Mouse (Mus musculus) kidney, embryonic 15.5 days (tissue): Measurements from ENCODE around the gene Ypel1. TPM values are rescaled to one million over a fixed set of nuclear protein-coding genes. Genes with fewer than 3 reads are reported as not detected.

Experiments
- ATAC-seq: fragments of 200-750 bp; cut with Nextera tagmentation; replicated peaks from 2 replicates; pipeline ENCODE4 v1.8.0; 2017; ENCODE audit warnings: moderate TSS enrichment; ENCODE audit not compliant: low FRiP score
- H3K27ac ChIP-seq: fragments of 300-500 bp; sonication (generic); 2 replicates; pipeline ENCODE4 v1.5.1; 2015; ENCODE audit warnings: mild to moderate bottlenecking, inconsistent platforms
- H3K27me3 ChIP-seq: fragments of 300-500 bp; sonication (generic); 2 replicates; pipeline ENCODE4 v1.6.1; 2015; ENCODE audit warnings: inconsistent platforms
- H3K36me3 ChIP-seq: fragments of 300-500 bp; sonication (generic); 2 replicates; pipeline ENCODE4 v1.6.1; 2015; ENCODE audit warnings: inconsistent platforms
- H3K4me1 ChIP-seq: fragments of 300-500 bp; sonication (generic); 2 replicates; pipeline ENCODE4 v1.6.1; 2015; ENCODE audit warnings: inconsistent platforms
- H3K4me2 ChIP-seq: fragments of 300-500 bp; sonication (generic); 2 replicates; pipeline ENCODE4 v1.6.1; 2015; ENCODE audit warnings: moderate library complexity, mild to moderate bottlenecking, inconsistent platforms
- H3K4me3 ChIP-seq: fragments of 300-500 bp; sonication (generic); replicated peaks from 2 replicates; pipeline ENCODE4 v1.5.1; 2015; ENCODE audit warnings: mild to moderate bottlenecking, inconsistent platforms
- H3K9ac ChIP-seq: fragments of 300-500 bp; sonication (generic); 2 replicates; pipeline ENCODE4 v1.6.1; 2015; ENCODE audit warnings: mild to moderate bottlenecking, inconsistent platforms
- H3K9me3 ChIP-seq: fragments of 300-500 bp; sonication (generic); replicated peaks from 2 replicates; pipeline ENCODE4 v1.6.1; 2016; ENCODE audit warnings: inconsistent platforms
- WGBS: fragments of 180-500 bp; shearing (Covaris S2); methylation state at CpG from one replicate; pipeline ENCODE4 v1.1.7; 2015; ENCODE audit warnings: mixed read lengths; 5-methylcytosine and 5-hydroxymethylcytosine counted together
- polyA plus RNA-seq: library from polyadenylated mRNA; unstranded; fragments of >200 nt; fragmentation: Nextera tagmentation; extraction: Ambion mirVana; gene quantifications from 2 replicates; pipeline ENCODE4 v1.2.1, GENCODE M21; 2015

Gene Ypel1
- polyA plus RNA-seq, 1 experiment from 2014 or later, result 43.5 TPM

- 93% methylated on average over 3 of the region's 3 CpGs for WGBS
Measured at GRCm38 (mm10) chr16:17096938-17097337, 27.4 kb downstream of the Ypel1 start.

GRCm38 (mm10) chr16:17102630-17103220 is 33.2 kb downstream of the Ypel1 start:
- Histone ChIP-seq H3K4me3 (no peak overlapping the region), H3K9me3 (no peaks in the 10 kb centered on the region), H3K9ac (no peak overlapping the region), H3K27me3 (no peaks in the 10 kb centered on the region), H3K36me3 (peaks cover 94% of the 10 kb centered on the region), H3K4me2 (no peak overlapping the region), H3K4me1 (peaks cover 9% of the 10 kb centered on the region; the same call in 1 of the 2 replicates), H3K27ac (no peak overlapping the region)
- no peak for ATAC-seq
- 59% methylated on average over 7 of the region's 7 CpGs for WGBS

More at GRCm38 (mm10) chr16:17096938-17097337, 27.4 kb downstream of the Ypel1 start:
- no peaks in the 10 kb centered on the region for H3K27me3 ChIP-seq
- ATAC-seq, result no peak
- no peaks in the 10 kb centered on the region for H3K9me3 ChIP-seq
- no peak overlapping the region for H3K9ac ChIP-seq
- H3K4me3 ChIP-seq, result no peak overlapping the region
- no peaks in the 10 kb centered on the region for H3K4me1 ChIP-seq
- peaks cover 96% of the 10 kb centered on the region for H3K36me3 ChIP-seq
- H3K4me2 ChIP-seq, result no peak overlapping the region
- H3K27ac ChIP-seq, result no peak overlapping the region

GRCm38 (mm10) chr16:17104600-17104999 is 35.1 kb downstream of the Ypel1 start:
- no peak for ATAC-seq
- Histone ChIP-seq H3K9ac (no peak overlapping the region), H3K36me3 (peaks cover 92% of the 10 kb centered on the region), H3K27me3 (no peaks in the 10 kb centered on the region), H3K4me3 (no peak overlapping the region), H3K27ac (no peak overlapping the region), H3K9me3 (no peaks in the 10 kb centered on the region), H3K4me1 (peaks cover 14% of the 10 kb centered on the region), H3K4me2 (no peak overlapping the region)
- WGBS, result 76% methylated on average over 4 of the region's 4 CpGs

GRCm38 (mm10) chr16:17110771-17111743 is 41.6 kb downstream of the Ypel1 start, which contains the start of gene Ppil2:
TSS of gene Ppil2 (minus strand) at chr16:17111257.
- Histone ChIP-seq H3K9ac (peak within 1 kb of the TSS; percentile 52), H3K4me3 (peak within 1 kb of the TSS; percentile 71), H3K4me2 (peak within 1 kb of the TSS; percentile 65), H3K9me3 (no peaks in the 10 kb centered on the region), H3K27me3 (no peaks in the 10 kb centered on the region), H3K36me3 (peaks cover 65% of the 10 kb centered on the region), H3K4me1 (peaks cover 14% of the 10 kb centered on the region), H3K27ac (peak within 1 kb of the TSS; percentile 48)
- 9% methylated on average over 38 of the region's 38 CpGs for WGBS
- ATAC-seq, result peak; percentile 84

- H3K9ac ChIP-seq, result no peak overlapping the region
- WGBS, result 86% methylated on average over 5 of the region's 5 CpGs
- no peak overlapping the region for H3K4me2 ChIP-seq
- H3K27ac ChIP-seq, result no peak overlapping the region
- no peaks in the 10 kb centered on the region for H3K27me3 ChIP-seq
- H3K4me3 ChIP-seq, result no peak overlapping the region
- no peaks in the 10 kb centered on the region for H3K9me3 ChIP-seq
- no peak for ATAC-seq
- H3K4me1 ChIP-seq, result peaks cover 2% of the 10 kb centered on the region; the same call in 1 of the 2 replicates
- peaks cover 89% of the 10 kb centered on the region for H3K36me3 ChIP-seq
Measured at GRCm38 (mm10) chr16:17117309-17117799, 47.9 kb downstream of the Ypel1 start.

GRCm38 (mm10) chr16:17121569-17121968 is 52.1 kb downstream of the Ypel1 start:
- H3K36me3 ChIP-seq, result peaks cover 58% of the 10 kb centered on the region
- H3K27ac ChIP-seq, result no peak overlapping the region
- no peak for ATAC-seq
- H3K4me1 ChIP-seq, result peaks cover 35% of the 10 kb centered on the region
- no peaks in the 10 kb centered on the region for H3K9me3 ChIP-seq
- no peak overlapping the region for H3K9ac ChIP-seq
- H3K4me3 ChIP-seq, result no peak overlapping the region
- WGBS, result 71% methylated on average over 14 of the region's 14 CpGs
- H3K27me3 ChIP-seq, result no peaks in the 10 kb centered on the region
- no peak overlapping the region for H3K4me2 ChIP-seq

- WGBS, result 2% methylated on average over 22 of the region's 22 CpGs
- Histone ChIP-seq H3K4me1 (peaks cover 35% of the 10 kb centered on the region), H3K9me3 (no peaks in the 10 kb centered on the region), H3K4me3 (peak overlapping the region; percentile 61), H3K36me3 (peaks cover 38% of the 10 kb centered on the region), H3K4me2 (peak overlapping the region; percentile 81), H3K9ac (peak overlapping the region; percentile 64), H3K27me3 (no peaks in the 10 kb centered on the region), H3K27ac (peak overlapping the region; percentile 86)
- ATAC-seq, result peak; percentile 68
Measured at GRCm38 (mm10) chr16:17124119-17124870, 54.8 kb downstream of the Ypel1 start.

- under 1% methylated on average over 25 of the region's 25 CpGs for WGBS
- H3K27ac ChIP-seq, result peak within 1 kb of the TSS; percentile 86
- H3K4me2 ChIP-seq, result peak within 1 kb of the TSS; percentile 81
- peak; percentile 94 for ATAC-seq
- H3K9ac ChIP-seq, result peak within 1 kb of the TSS; percentile 64
- peaks cover 31% of the 10 kb centered on the region for H3K36me3 ChIP-seq
- peaks cover 35% of the 10 kb centered on the region for H3K4me1 ChIP-seq
- H3K9me3 ChIP-seq, result no peaks in the 10 kb centered on the region
- H3K4me3 ChIP-seq, result peak within 1 kb of the TSS; percentile 61
- no peaks in the 10 kb centered on the region for H3K27me3 ChIP-seq
Measured at GRCm38 (mm10) chr16:17124871-17125520, 55.5 kb downstream of the Ypel1 start, which contains the start of gene 2610318N02Rik. TSS of gene 2610318N02Rik (minus strand) at chr16:17125167.

GRCm38 (mm10) chr16:17127292-17127691 is 57.8 kb downstream of the Ypel1 start:
- peaks cover 11% of the 10 kb centered on the region for H3K36me3 ChIP-seq
- H3K4me2 ChIP-seq, result no peak overlapping the region
- H3K9me3 ChIP-seq, result no peaks in the 10 kb centered on the region
- no peak overlapping the region for H3K27ac ChIP-seq
- peaks cover 46% of the 10 kb centered on the region for H3K4me1 ChIP-seq
- no peaks in the 10 kb centered on the region for H3K27me3 ChIP-seq
- no peak for ATAC-seq
- no peak overlapping the region for H3K9ac ChIP-seq
- WGBS, result 83% methylated on average over 1 of the region's 1 CpGs
- H3K4me3 ChIP-seq, result no peak overlapping the region

- H3K4me3 ChIP-seq, result peak overlapping the region; percentile 67
- peaks cover 20% of the 10 kb centered on the region for H3K4me1 ChIP-seq
- peak overlapping the region; percentile 64 for H3K27ac ChIP-seq
- H3K9ac ChIP-seq, result peak overlapping the region; percentile 71
- ATAC-seq, result peak; percentile 2
- WGBS, result 3% methylated on average over 43 of the region's 43 CpGs
- H3K4me2 ChIP-seq, result peak overlapping the region; percentile 98
- no peaks in the 10 kb centered on the region for H3K9me3 ChIP-seq
- no peaks in the 10 kb centered on the region for H3K27me3 ChIP-seq
- H3K36me3 ChIP-seq, result no peaks in the 10 kb centered on the region
Measured at GRCm38 (mm10) chr16:17131191-17132088, 61.9 kb downstream of the Ypel1 start.
